14 mouse cellular contexts compared by ENCODE assay signal in genomic region chr14:67144461-67144985, GRCm38 (mm10).
"Had no signal": no experiment of that assay in that cellular context is flagged by ENCODE, and none has a peak within 500 bp of the region (broad histone marks: within the 10 kb centered on the region; RNA-seq: fewer than 3 reads in every experiment).

No protein-coding gene starts in this region.

- H3K4me2 ChIP-seq: liver, embryonic 11.5 days; liver, embryonic 15.5 days; midbrain, embryonic 11.5 days; stomach, embryonic 15.5 days had no signal

- H3K36me3 ChIP-seq: limb, embryonic 10.5 days; liver, embryonic 15.5 days; stomach, embryonic 15.5 days had no signal

- H3K27ac ChIP-seq: limb, embryonic 10.5 days; liver, embryonic 15.5 days; macrophage; stomach, embryonic 15.5 days had no signal

- DNase-seq: kidney, adult 8-10 months; kidney, postnatal 25 days; lung, adult 2 months; lung, postnatal 14 days; right cerebral cortex, postnatal 14 days; thymus, adult 2 months; thymus, postnatal 25 days had no signal

- H3K4me3 ChIP-seq: limb, embryonic 10.5 days; liver, embryonic 15.5 days; megakaryocyte, embryonic 14.5 days; stomach, embryonic 15.5 days had no signal

- H3K4me1 ChIP-seq: liver, embryonic 15.5 days; megakaryocyte, embryonic 14.5 days had no signal

- H3K27me3 ChIP-seq: liver, embryonic 15.5 days; stomach, embryonic 15.5 days had no signal

- H3K9me3 ChIP-seq: limb, embryonic 10.5 days; liver, embryonic 15.5 days; stomach, embryonic 15.5 days had no signal

- H3K9ac ChIP-seq: liver, embryonic 15.5 days; stomach, embryonic 15.5 days had no signal
